In genomic region chr15:92302796-92303195, GRCm38 (mm10) we compare ENCODE assay signal across 34 mouse cellular contexts.
A peak's percentile ranks its signal among the peaks of the same experiment; 100 is the strongest.
DNase-seq lines count a peak whose midpoint lies in the region; ATAC-seq lines count a peak whose summit lies in the region.
"Had no signal": no experiment of that assay in that cellular context is flagged by ENCODE, and none has a peak within 500 bp of the region (broad histone marks: within the 10 kb centered on the region; RNA-seq: fewer than 3 reads in every experiment).

No protein-coding gene starts in this region.

- no peaks in the 10 kb centered on the region for H3K27me3 ChIP-seq in forebrain, embryonic 14.5 days (replicated peaks; ENCODE audit: control insufficient read depth, insufficient read depth, low read length)
- H3K27me3 ChIP-seq in forebrain, embryonic 10.5 days (ENCODE audit: poor library complexity, severe bottlenecking) = no peaks in the 10 kb centered on the region
- H3K27me3 ChIP-seq: CH12.LX; embryonic facial prominence, embryonic 12.5 days; heart, embryonic 15.5 days; hindbrain, embryonic 13.5 days; limb, embryonic 15.5 days; liver, embryonic 13.5 days; megakaryocyte, embryonic 14.5 days; midbrain, embryonic 12.5 days; neural tube, embryonic 13.5 days; stomach, embryonic 15.5 days had no signal

- no peaks in the 10 kb centered on the region for H3K36me3 ChIP-seq in forebrain, embryonic 14.5 days (ENCODE audit: control insufficient read depth, insufficient read depth, low read length)
- H3K36me3 ChIP-seq in forebrain, embryonic 10.5 days (replicated peaks) = no peaks in the 10 kb centered on the region
- H3K36me3 ChIP-seq: embryonic facial prominence, embryonic 12.5 days; heart, embryonic 10.5 days; heart, embryonic 15.5 days; hindbrain, embryonic 13.5 days; limb, embryonic 10.5 days; limb, embryonic 15.5 days; liver, embryonic 13.5 days; midbrain, embryonic 12.5 days; neural tube, embryonic 13.5 days; stomach, embryonic 15.5 days had no signal

- H3K4me3 ChIP-seq in forebrain, embryonic 14.5 days (ENCODE audit: low read depth, low read length) = no peak overlapping the region
- no peak overlapping the region for H3K4me3 ChIP-seq in forebrain, embryonic 10.5 days
- H3K4me3 ChIP-seq: embryonic facial prominence, embryonic 12.5 days; heart, embryonic 10.5 days; heart, embryonic 15.5 days; hindbrain, embryonic 13.5 days; limb, embryonic 10.5 days; limb, embryonic 15.5 days; liver, embryonic 13.5 days; megakaryocyte, embryonic 14.5 days; midbrain, embryonic 12.5 days; neural tube, embryonic 13.5 days; stomach, embryonic 15.5 days had no signal

- DNase-seq in forebrain, embryonic 14.5 days (ENCODE audit: low spot score) = peak; percentile 31
- DNase-seq in forebrain, embryonic 10.5 days (ENCODE audit: extremely low spot score, low spot score) = no peak
- peak; percentile 49 to 52 for DNase-seq in left cerebral cortex, postnatal 25 days (ENCODE audit: low spot score in 2 of 2)
- no peak for DNase-seq in left cerebral cortex, postnatal 4 days
- DNase-seq in layer of hippocampus, adult 18-20 months (ENCODE audit: low spot score in 2 of 2) = peak; percentile 53 to 86
- peak; percentile 11 to 64 for DNase-seq in layer of hippocampus, postnatal 14 days (ENCODE audit: low spot score in 2 of 2)
- no peak for DNase-seq in heart, adult 11 months
- DNase-seq: adrenal gland, adult 2 months; cerebellum, adult 11 months; cerebellum, adult 9-10 months; embryo, embryonic 11 days; gastrocnemius, postnatal 10 days; kidney, adult 9 months; kidney, postnatal 10 days; liver, embryonic 13.5 days; lung, adult 18-20 months; lung, postnatal 4 days; thymus, postnatal 14 days had no signal

- ATAC-seq in forebrain, embryonic 14.5 days = no peak
- ATAC-seq in inflammation-experienced regulatory T-cells, adult 6 months = no peak
- ATAC-seq: activated CD4-positive, CD25-positive, alpha-beta regulatory T cell, adult 4 months; forebrain, embryonic 16.5 days; intestine, postnatal 0 days; lung, postnatal 0 days had no signal

- intact Hi-C loops in left cerebral cortex, postnatal 25 days (cut with DNase I) = no loop called here
- intact Hi-C loops in left cerebral cortex, postnatal 4 days (cut with DNase I) = no loop called here

- no peak overlapping the region for H3K4me2 ChIP-seq in forebrain, embryonic 14.5 days (ENCODE audit: low read length)
- H3K4me2 ChIP-seq: embryonic facial prominence, embryonic 12.5 days; heart, embryonic 15.5 days; hindbrain, embryonic 13.5 days; limb, embryonic 15.5 days; liver, embryonic 13.5 days; midbrain, embryonic 12.5 days; neural tube, embryonic 13.5 days; stomach, embryonic 15.5 days had no signal

- WGBS in forebrain, embryonic 14.5 days = 75% methylated on average over 6 of the region's 6 CpGs
- 90% methylated on average over 6 of the region's 6 CpGs for WGBS in forebrain, embryonic 10.5 days

- no peak overlapping the region for H3K27ac ChIP-seq in forebrain, embryonic 14.5 days (ENCODE audit: low read depth, low read length)
- no peak overlapping the region for H3K27ac ChIP-seq in forebrain, embryonic 10.5 days
- H3K27ac ChIP-seq: embryonic facial prominence, embryonic 12.5 days; heart, embryonic 10.5 days; heart, embryonic 15.5 days; hindbrain, embryonic 13.5 days; limb, embryonic 10.5 days; limb, embryonic 15.5 days; liver, embryonic 13.5 days; midbrain, embryonic 12.5 days; neural tube, embryonic 13.5 days; stomach, embryonic 15.5 days had no signal

- no peaks in the 10 kb centered on the region for H3K4me1 ChIP-seq in forebrain, embryonic 14.5 days (ENCODE audit: control insufficient read depth, insufficient read depth, low read length)
- peaks cover 7% of the 10 kb centered on the region; the same call in 1 of the 2 replicates for H3K4me1 ChIP-seq in forebrain, embryonic 10.5 days
- H3K4me1 ChIP-seq: embryonic facial prominence, embryonic 12.5 days; heart, embryonic 10.5 days; heart, embryonic 15.5 days; hindbrain, embryonic 13.5 days; limb, embryonic 15.5 days; liver, embryonic 13.5 days; megakaryocyte, embryonic 14.5 days; midbrain, embryonic 12.5 days; neural tube, embryonic 13.5 days; stomach, embryonic 15.5 days had no signal

- H3K9ac ChIP-seq in forebrain, embryonic 14.5 days (ENCODE audit: low read length) = no peak overlapping the region
- H3K9ac ChIP-seq: embryonic facial prominence, embryonic 12.5 days; heart, embryonic 15.5 days; hindbrain, embryonic 13.5 days; limb, embryonic 15.5 days; liver, embryonic 13.5 days; midbrain, embryonic 12.5 days; neural tube, embryonic 13.5 days; stomach, embryonic 15.5 days had no signal

- H3K9me3 ChIP-seq in forebrain, embryonic 14.5 days (replicated peaks; ENCODE audit: control insufficient read depth, low read length) = no peaks in the 10 kb centered on the region
- no peaks in the 10 kb centered on the region for H3K9me3 ChIP-seq in forebrain, embryonic 10.5 days
- H3K9me3 ChIP-seq: embryonic facial prominence, embryonic 12.5 days; heart, embryonic 10.5 days; heart, embryonic 15.5 days; hindbrain, embryonic 13.5 days; limb, embryonic 10.5 days; limb, embryonic 15.5 days; liver, embryonic 13.5 days; midbrain, embryonic 12.5 days; neural tube, embryonic 13.5 days; stomach, embryonic 15.5 days had no signal

Comparison
In these comparisons a context has a peak if more than half of its experiments do, and no peak if none do; other contexts are left out.
1. DNase-seq: peak in forebrain, embryonic 14.5 days (single experiment), left cerebral cortex, postnatal 25 days (2 of 2), layer of hippocampus, adult 18-20 months (2 of 2) and layer of hippocampus, postnatal 14 days (2 of 2); none in forebrain, embryonic 10.5 days (single experiment), left cerebral cortex, postnatal 4 days (single experiment) and heart, adult 11 months (single experiment).